Mouse (Mus musculus) monocyte, adult 2 months (primary cell): Measurements from ENCODE around the gene Gpn2.
A peak's percentile ranks its signal among the peaks of the same experiment; 100 is the strongest.

Source experiments
- DNase-seq, 2 experiments: peaks; one replicate each; pipeline ENCODE4 v3.0.0; 2022; ENCODE audit warnings: low spot score in 2 of 2, low read depth in 1 of 2

The Gpn2 gene

GRCm38 (mm10) chr4:133622161-133622695 lies 38.1 kb downstream of the Gpn2 start:
- peak in 1 of 2 experiments; percentile 43 for DNase-seq

DNA sequence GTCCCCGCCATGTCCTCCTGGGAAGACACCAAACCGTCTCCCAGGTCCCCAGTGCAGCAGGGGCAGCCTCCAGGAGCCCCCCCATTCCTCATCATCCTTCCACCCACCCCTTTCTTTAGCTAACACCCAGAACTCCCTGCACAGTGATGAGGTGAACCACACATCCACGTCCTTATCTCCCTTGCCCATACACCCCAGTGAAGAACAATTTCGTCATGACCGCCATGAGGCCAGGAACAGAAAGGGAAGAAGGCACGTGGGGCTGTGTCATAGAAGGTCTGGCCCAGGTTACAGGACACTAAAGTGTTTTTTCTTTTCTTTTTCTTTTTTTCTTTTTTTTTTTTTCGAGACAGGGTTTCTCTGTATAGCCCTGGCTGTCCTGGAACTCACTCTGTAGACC lies 40.7 kb downstream of the Gpn2 start:
- no peak for DNase-seq

DNA sequence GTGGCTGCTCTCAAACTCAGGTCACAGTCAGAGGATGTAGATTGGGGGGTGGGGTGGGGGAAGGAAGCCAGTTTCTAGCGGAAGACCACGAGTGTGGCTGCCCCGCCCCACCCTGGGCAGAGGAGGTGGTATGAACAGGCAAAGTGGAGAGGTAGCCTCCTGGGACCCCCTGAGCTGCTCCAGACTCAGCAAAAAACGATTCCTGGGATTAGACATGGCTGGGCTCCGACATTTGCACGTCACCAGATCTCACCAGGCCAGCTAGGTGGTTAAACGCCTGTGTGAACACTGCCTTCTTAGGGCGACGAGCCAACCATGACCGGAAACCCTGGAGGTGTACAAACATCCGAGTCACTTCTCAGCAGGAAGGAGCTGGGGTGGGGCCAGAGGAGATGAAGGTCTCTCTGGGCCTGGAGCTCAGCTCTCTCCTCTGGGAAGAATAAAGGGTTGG lies 41.5 kb downstream of the Gpn2 start:
- no peak for DNase-seq

DNA sequence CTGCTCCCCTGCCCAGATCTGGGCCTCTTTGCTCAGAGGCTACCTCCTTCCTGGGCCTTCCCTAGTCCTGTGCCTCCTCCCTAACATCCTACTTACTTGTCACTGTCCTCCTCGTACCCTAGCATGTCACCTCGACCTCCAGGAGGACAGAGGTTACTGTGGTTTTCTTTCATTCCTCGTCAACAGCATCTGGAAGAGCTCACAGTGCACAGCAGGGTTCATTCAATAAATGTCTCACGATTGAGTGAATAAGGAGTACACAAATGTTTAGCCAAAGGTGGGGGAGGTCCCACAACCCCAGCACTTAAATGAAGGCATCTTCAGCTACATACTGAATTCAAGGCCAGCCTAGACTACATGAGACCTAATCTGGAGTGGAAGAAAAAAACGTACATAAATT lies 42.1 kb downstream of the Gpn2 start:
- no peak for DNase-seq

- DNase-seq, result no peak
These were observed 42.5 kb downstream of the Gpn2 start for GRCm38 (mm10) chr4:133626621-133627020.

DNA sequence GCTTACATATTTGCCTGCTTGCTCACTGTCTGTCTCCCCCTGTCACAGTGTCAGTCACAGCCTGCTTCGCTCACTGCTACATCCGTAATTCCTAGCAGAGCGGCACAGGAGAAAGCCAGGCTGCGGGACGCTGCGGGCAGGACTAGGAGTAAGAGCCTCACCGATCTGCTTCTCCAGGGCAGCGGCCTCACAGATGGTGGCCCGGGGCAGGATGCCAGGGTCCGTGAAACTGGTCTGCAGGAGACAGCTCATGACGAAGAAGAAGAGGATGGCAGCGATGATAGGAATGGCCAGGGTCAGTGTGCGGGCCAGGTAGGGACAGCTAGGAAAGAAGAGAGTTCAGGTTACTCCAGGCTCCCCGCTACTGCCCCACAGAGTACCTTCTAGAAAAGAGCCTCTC lies 42.9 kb downstream of the Gpn2 start:
- no peak for DNase-seq

- no peak for DNase-seq
These were observed 44.4 kb downstream of the Gpn2 start for GRCm38 (mm10) chr4:133628517-133628916.

GRCm38 (mm10) chr4:133629191-133629590 lies 45.0 kb downstream of the Gpn2 start:
- DNase-seq, result no peak

GRCm38 (mm10) chr4:133630326-133630920 lies 46.3 kb downstream of the Gpn2 start:
- DNase-seq, result no peak

- peak in 1 of 2 experiments; percentile 20 for DNase-seq
These were observed 47.1 kb downstream of the Gpn2 start for GRCm38 (mm10) chr4:133631071-133631768.

DNA sequence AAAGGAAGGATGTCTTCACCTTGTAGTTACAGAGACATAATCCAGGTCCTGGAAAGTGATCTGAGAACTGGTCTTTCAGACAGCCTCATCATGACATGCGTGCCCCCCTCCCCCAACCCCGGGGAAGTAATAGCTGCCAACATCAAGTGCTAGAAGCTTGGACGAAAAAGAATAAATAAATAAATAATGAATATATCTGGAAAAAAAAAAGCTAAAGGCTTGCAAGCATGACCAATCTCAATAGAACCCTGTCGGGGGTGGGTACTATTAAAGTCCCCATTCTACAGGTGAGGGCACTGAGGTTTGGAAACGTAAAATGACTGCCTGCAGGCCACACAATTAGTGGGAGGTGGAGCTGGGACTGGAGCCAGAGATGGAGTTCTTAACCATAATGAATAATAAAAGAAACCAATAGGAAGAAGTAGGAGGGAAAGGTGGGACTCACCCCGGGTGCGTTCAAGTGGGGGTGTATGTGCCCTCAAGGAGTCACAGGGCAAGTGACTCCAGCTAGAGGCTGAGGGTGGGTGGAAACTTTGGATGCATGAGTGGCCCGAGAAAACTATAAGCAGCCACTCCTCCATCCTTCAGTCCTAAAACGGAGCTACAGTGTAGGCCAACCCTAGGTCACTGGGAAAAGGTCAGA lies 47.7 kb downstream of the Gpn2 start:
- DNase-seq, result no peak

- DNase-seq, result no peak
These were observed 48.5 kb downstream of the Gpn2 start for GRCm38 (mm10) chr4:133632483-133633327.

DNA sequence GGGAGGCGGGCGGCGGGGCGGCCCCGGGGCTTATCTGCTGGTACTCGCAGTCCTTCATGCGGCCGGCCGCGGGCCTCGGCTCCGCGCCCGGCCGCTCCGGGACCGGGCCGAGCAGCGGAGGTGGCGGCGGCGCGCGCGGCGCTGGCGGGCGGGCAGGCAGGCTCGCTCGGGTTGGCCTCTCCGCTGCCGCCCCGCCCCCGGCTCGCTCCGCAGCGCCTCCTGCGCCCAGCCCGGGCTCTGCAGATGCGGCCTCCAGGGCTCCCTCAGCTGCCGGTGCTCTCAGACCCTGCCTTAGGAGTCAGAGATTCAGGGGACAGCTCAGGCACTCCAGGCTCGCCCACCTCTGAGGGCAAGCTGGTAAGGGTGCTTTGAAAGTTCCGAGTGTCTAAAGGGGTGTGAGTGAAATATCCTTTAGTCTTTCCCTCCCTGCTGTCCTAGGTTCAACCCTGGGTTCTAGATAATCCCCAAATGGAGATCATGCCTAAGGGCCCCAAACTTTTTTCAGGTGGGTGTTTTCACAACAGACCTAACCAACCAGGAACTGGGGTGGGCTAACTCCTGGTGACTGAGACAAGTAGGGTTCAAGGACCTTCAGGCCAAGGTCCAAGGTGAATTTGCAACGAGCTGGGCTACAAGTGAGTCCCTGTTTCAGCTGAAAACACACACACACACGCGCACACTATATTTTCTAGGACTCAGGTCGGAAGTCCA lies 49.3 kb downstream of the Gpn2 start:
- DNase-seq, result peak; percentile 58 to 83

- no peak for DNase-seq
These were observed 49.9 kb downstream of the Gpn2 start for GRCm38 (mm10) chr4:133634043-133634410.
